Comparison of ENCODE assay signal across 18 mouse cellular contexts in the genomic region with DNA sequence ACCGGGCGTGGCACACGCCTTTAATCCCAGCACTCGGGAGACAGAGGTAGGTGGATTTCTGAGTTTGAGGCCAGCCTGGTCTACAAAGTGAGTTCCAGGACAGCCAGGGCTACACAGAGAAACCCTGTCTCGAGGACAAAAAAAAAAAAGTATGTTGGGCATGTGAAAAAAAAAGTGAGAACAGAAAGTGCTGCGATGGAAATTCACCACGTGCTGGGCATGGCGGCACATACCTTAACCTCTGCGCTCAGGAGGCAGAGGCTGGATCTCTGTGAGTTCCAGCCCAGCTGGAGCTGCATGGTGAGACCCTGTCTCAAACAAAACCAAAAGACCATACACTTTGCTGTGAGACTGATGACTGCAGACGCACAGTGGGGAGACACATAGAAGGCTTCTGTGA. TPM values are rescaled to one million over a fixed set of nuclear protein-coding genes. Genes with fewer than 3 reads are reported as not detected.
"Had no signal": no experiment of that assay in that cellular context is flagged by ENCODE, and none has a peak within 500 bp of the region (broad histone marks: within the 10 kb centered on the region; RNA-seq: fewer than 3 reads in every experiment).

No protein-coding gene starts in this region.

- H3K36me3 ChIP-seq: neural tube, embryonic 13.5 days; neural tube, embryonic 15.5 days; stomach, embryonic 15.5 days had no signal

- DNase-seq: retina, postnatal 1 day; right cerebral cortex, adult 18-20 months; right cerebral cortex, postnatal 14 days; right cerebral cortex, postnatal 25 days; right cerebral cortex, postnatal 4 days; spleen, adult 18-20 months; thymus, adult 18-20 months; thymus, adult 2 months; thymus, postnatal 14 days; thymus, postnatal 25 days; thymus, postnatal 36 days; thymus, postnatal 4 days had no signal

- H3K27me3 ChIP-seq: neural tube, embryonic 13.5 days; neural tube, embryonic 15.5 days; stomach, embryonic 15.5 days had no signal

- H3K9me3 ChIP-seq: neural tube, embryonic 13.5 days; neural tube, embryonic 15.5 days; stomach, embryonic 15.5 days had no signal

- H3K9ac ChIP-seq: neural tube, embryonic 13.5 days; neural tube, embryonic 15.5 days; stomach, embryonic 15.5 days had no signal

- H3K4me3 ChIP-seq: neural tube, embryonic 13.5 days; neural tube, embryonic 15.5 days; stomach, embryonic 15.5 days had no signal

- H3K27ac ChIP-seq: neural tube, embryonic 13.5 days; neural tube, embryonic 15.5 days; stomach, embryonic 15.5 days; stomach, postnatal 0 days had no signal

- H3K4me2 ChIP-seq: neural tube, embryonic 13.5 days; neural tube, embryonic 15.5 days; stomach, embryonic 15.5 days had no signal

RNA-seq across cellular contexts. Expression of a gene that starts 4.7 kb away (rescaled TPM):
- total RNA-seq: neutrophil, adult 5-6 weeks had no signal
- polyA plus RNA-seq: small intestine, adult 2 months had no signal
